Mouse (Mus musculus) cortical plate, adult 2 months (tissue): ENCODE results near the gene Robo1. TPM values are rescaled to one million over a fixed set of nuclear protein-coding genes. Genes with fewer than 3 reads are reported as not detected.

Source experiments
- H3K27ac ChIP-seq: fragments of 200-500 bp; 2 replicates; pipeline ENCODE4 v1.5.1; 2012; ENCODE audit warnings: low read length, control low read depth, inconsistent platforms; ENCODE audit not compliant: insufficient read depth
- H3K4me1 ChIP-seq: fragments of 200-500 bp; 2 replicates; pipeline ENCODE4 v1.6.1; 2011; ENCODE audit warnings: low read length; ENCODE audit not compliant: control insufficient read depth, insufficient read depth
- H3K4me3 ChIP-seq: fragments of 200-500 bp; 2 replicates; pipeline ENCODE4 v1.5.1; 2011; ENCODE audit warnings: mild to moderate bottlenecking, low read length, control low read depth; ENCODE audit not compliant: insufficient read depth
- CTCF ChIP-seq: fragments of 200-500 bp; IDR thresholded peaks from 2 replicates; pipeline ENCODE4 v1.5.1; 2011; ENCODE audit warnings: mild to moderate bottlenecking, control low read depth, low read length; ENCODE audit not compliant: insufficient read depth; ENCODE audit errors: extremely low read depth
- POLR2A ChIP-seq: fragments of 200-500 bp; IDR thresholded peaks from 2 replicates; pipeline ENCODE4 v1.6.1; 2011; ENCODE audit warnings: mild to moderate bottlenecking, low read length, control low read depth; ENCODE audit not compliant: insufficient read depth; ENCODE audit errors: extremely low read depth
- polyA plus RNA-seq: library from polyadenylated mRNA; depleted of rRNA; stranded (reverse); fragments of >200 nt; gene quantifications from 2 replicates; pipeline ENCODE4 v1.2.3, GENCODE M21; 2012

Gene Robo1
- polyA plus RNA-seq, 1 experiment = 14.1 TPM

DNA sequence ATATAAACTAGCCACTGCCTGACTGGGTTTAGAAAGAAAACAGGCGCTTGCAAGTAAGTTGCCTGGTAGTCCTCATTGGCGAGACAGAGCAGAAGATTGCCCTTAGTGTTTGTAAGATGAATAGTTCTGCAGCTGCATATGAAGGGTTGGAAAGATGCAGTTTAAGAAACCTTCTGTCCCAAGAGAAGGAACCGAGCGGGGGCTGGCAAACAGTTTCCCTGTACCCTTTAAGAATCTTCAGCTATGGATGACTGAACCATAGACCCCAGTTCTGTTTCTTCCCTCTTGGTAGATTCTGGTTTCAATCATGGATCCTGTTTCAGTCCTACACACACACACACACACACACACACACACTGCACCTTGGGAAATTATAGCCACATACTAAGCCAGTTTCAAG lies 356.7 kb downstream of the Robo1 start:
- TF ChIP-seq POLR2A = no peak
- no peak for TF ChIP-seq CTCF
- H3K4me3 ChIP-seq = peak overlapping the region; percentile 58; the same call in 1 of the 2 replicates
- peaks cover 2% of the 10 kb centered on the region; the same call in 1 of the 2 replicates for H3K4me1 ChIP-seq
- H3K27ac ChIP-seq = no peak overlapping the region

GRCm38 (mm10) chr16:72665454-72665853 lies 357.3 kb downstream of the Robo1 start:
- TF ChIP-seq CTCF (no peak), POLR2A (no peak)
- no peak overlapping the region for H3K27ac ChIP-seq
- peaks cover 2% of the 10 kb centered on the region; the same call in 1 of the 2 replicates for H3K4me1 ChIP-seq
- no peak overlapping the region; the same call in 1 of the 2 replicates for H3K4me3 ChIP-seq

DNA sequence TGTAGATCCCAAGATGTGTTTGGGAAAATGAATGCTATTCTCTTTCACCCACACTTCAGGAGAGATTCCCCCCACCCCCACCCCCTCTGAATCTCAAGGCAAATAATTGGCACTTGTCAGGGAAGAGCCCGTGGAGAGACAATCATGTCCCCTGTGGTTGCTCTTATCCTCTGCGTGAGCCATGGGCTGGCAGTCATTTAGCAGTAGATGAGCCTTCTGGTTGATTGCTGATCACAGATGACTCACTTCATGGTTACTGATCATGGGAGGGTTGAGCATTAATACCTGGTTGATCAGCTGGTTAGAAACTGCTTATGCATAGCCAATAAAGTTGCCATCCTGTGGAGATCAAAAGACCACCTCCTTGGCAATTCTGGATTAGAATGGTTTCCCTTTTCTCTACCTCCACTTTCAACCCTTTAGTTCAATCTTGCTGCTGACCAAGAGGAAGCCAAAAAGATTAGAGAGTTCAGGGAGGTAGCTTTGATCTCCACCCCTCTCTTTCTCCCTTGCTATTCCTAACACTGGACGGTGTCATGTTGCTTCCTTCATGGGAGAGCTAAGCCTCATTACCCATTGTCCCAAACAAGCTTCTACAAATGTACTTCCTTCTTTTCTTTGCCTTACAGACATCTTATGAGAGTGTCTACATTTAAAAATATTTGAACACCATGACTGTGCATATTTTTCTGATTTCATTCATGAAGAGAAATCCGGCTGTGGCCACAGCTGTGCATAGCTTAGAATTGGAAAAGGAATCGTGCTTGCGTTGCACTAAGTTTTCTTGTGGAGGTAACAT lies 362.3 kb downstream of the Robo1 start:
- TF ChIP-seq POLR2A (no peak), CTCF (no peak)
- no peak overlapping the region for H3K27ac ChIP-seq
- no peak overlapping the region for H3K4me3 ChIP-seq
- no peaks in the 10 kb centered on the region for H3K4me1 ChIP-seq

GRCm38 (mm10) chr16:72677234-72677633 lies 369.1 kb downstream of the Robo1 start:
- TF ChIP-seq POLR2A (no peak), CTCF (no peak)
- Histone ChIP-seq H3K4me3 (no peak overlapping the region), H3K4me1 (no peaks in the 10 kb centered on the region), H3K27ac (no peak overlapping the region)

- H3K4me3 ChIP-seq = no peak overlapping the region
- no peak overlapping the region for H3K27ac ChIP-seq
- TF ChIP-seq CTCF = no peak
- TF ChIP-seq POLR2A = no peak
- H3K4me1 ChIP-seq = no peaks in the 10 kb centered on the region
Measured at GRCm38 (mm10) chr16:72678450-72678849, 370.3 kb downstream of the Robo1 start.

DNA sequence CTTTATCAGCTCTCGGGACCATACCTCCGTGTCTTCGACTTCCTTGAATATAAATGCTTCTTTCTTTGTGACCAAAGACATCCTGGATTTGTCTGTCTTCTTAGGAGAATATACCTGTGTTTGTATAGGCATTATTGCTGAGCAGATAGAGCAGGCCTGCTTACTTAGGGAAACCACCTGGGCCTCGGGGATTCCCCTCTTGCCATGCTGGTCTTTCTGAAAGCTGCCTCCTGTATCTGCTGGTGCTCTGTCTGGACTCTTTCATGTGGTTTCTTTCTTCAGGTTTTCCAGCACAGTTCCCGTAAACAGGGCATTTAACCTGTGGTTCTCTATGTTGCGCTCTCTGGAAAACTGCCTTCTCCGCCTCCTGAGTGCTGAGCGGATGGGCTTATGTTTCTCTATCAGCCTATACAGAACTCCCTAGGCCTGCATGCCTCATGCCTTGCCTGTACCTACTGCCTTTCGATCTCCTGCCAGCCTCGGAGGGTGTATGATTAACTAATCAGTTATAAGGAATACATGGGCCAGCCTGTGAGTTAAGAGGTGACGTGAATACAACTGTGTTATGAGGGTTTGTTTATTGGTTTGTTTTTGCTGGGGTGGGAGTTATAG lies 370.9 kb downstream of the Robo1 start:
- no peak overlapping the region for H3K4me3 ChIP-seq
- no peak for TF ChIP-seq CTCF
- TF ChIP-seq POLR2A = no peak
- H3K4me1 ChIP-seq = no peaks in the 10 kb centered on the region
- no peak overlapping the region for H3K27ac ChIP-seq

- TF ChIP-seq CTCF (no peak), POLR2A (no peak)
- H3K4me3 ChIP-seq = no peak overlapping the region
- H3K27ac ChIP-seq = no peak overlapping the region
- H3K4me1 ChIP-seq = no peaks in the 10 kb centered on the region
Measured at GRCm38 (mm10) chr16:72685604-72686479, 377.7 kb downstream of the Robo1 start.

DNA sequence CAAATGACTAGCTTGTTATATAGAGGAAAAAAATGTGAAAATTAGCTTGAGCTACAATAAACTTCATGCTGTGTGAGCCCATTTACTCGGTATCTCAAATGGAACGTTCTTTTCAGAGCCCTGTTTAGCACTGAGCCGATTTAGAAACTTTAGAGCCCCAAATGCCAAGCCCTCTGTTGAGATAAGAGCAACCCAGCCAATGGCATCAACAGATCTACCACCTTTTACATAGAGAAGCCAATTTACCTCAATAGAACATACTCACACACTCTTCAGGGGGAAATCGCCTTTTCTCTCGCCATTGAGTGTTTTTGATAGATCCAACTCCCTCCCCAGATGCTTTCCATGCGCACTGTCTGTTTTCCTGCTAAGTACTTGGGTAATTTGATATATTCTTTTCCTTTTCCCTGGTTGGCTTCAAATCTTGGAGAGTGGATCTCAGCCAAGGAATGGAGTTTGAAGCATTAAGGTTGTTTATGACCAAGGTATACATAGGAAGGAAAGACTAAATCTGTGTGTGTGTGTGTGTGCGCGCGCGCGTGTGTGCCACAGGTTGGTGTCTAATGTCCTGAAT lies 378.5 kb downstream of the Robo1 start:
- H3K4me3 ChIP-seq = no peak overlapping the region
- TF ChIP-seq CTCF = no peak
- no peaks in the 10 kb centered on the region for H3K4me1 ChIP-seq
- H3K27ac ChIP-seq = no peak overlapping the region

DNA sequence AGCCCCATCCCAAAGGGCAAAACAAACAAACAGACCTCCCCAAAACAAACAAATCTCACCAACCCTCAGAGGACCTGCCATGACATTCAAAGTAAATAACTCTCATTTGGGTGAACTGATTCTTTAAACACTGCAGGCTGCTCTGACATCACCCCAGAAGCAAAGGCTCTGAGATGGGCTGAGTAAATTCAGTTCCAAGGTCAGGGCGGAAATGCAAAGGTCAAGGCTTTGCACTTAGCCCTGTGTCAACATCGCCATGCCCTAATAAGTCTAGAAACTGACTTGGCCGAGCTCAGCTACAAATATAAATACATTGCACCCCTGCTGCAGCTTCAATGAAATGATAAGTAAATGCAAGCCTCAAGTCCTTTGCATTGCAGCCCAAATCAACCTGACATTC lies 379.5 kb downstream of the Robo1 start:
- no peak overlapping the region for H3K4me3 ChIP-seq
- no peaks in the 10 kb centered on the region for H3K4me1 ChIP-seq
- no peak for TF ChIP-seq POLR2A
- TF ChIP-seq CTCF = no peak
- no peak overlapping the region for H3K27ac ChIP-seq
